Mouse (Mus musculus) megakaryocyte, embryonic 14.5 days (primary cell): ENCODE results near the gene 4933406M09Rik.

Experiments used
- FLI1 ChIP-seq: IDR thresholded peaks from 2 replicates; pipeline ENCODE4 v1.6.1; 2012; ENCODE audit warnings: low read length, inconsistent platforms, mixed read lengths
- GATA1 ChIP-seq: IDR thresholded peaks from 3 replicates; pipeline ENCODE4 v1.6.1; 2012; ENCODE audit warnings: mixed read lengths, low read length, inconsistent platforms, borderline replicate concordance

- no peak for TF ChIP-seq FLI1
- TF ChIP-seq GATA1 = no peak
Measured at GRCm38 (mm10) chr1:134398210-134398609, 12.5 kb downstream of the 4933406M09Rik start.
